Mouse (Mus musculus): ENCODE results near the gene Tfe3. TPM values are rescaled to one million over a fixed set of nuclear protein-coding genes. Genes with fewer than 3 reads are reported as not detected.

Gene Tfe3
- polyA plus RNA-seq, 1 experiment from 2014 or later = 19.1 TPM

DNA sequence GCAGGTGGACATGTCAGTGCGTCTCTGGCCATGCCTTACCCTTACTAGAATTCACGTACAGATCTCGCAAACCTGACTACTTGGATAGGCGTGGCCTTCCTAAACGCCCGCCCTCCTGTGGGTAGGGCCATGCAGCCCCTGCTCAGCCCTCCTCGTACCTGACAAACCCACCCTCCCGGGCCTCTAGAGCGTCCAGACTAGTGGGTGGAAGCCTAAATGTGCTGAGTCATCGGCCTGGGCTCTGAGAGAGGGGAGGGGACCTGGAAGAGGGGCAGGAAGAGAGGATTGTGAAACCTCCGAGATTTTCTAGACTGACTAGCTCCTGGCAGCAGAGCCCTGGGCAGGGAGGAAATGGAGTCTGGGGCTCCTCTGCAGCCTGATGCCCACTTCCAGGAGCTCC, 3.4 kb downstream of the Tfe3 start:
- Histone ChIP-seq H3K4me2 (ENCODE audit: low read depth, low read length) (peak overlapping the region; percentile 58), H3K4me3 (ENCODE audit: low read length) (peak overlapping the region; percentile 66), H3K27ac (ENCODE audit: low read length) (peak overlapping the region; percentile 4), H3K27me3 (ENCODE audit: control insufficient read depth, insufficient read depth, low read length) (no peaks in the 10 kb centered on the region), H3K9me3 (replicated peaks; ENCODE audit: control insufficient read depth, low read length) (no peaks in the 10 kb centered on the region), H3K9ac (ENCODE audit: low read length) (no peak overlapping the region), H3K36me3 (ENCODE audit: control insufficient read depth, insufficient read depth) (peaks cover 5% of the 10 kb centered on the region; the same call in 1 of the 2 replicates), H3K4me1 (ENCODE audit: control insufficient read depth, insufficient read depth, low read length) (peaks cover 11% of the 10 kb centered on the region)
- ATAC-seq (replicated peaks; ENCODE audit: extremely low read depth, insufficient read depth, low FRiP score) = no peak
- 15% methylated on average over 11 of the region's 11 CpGs for WGBS

DNA sequence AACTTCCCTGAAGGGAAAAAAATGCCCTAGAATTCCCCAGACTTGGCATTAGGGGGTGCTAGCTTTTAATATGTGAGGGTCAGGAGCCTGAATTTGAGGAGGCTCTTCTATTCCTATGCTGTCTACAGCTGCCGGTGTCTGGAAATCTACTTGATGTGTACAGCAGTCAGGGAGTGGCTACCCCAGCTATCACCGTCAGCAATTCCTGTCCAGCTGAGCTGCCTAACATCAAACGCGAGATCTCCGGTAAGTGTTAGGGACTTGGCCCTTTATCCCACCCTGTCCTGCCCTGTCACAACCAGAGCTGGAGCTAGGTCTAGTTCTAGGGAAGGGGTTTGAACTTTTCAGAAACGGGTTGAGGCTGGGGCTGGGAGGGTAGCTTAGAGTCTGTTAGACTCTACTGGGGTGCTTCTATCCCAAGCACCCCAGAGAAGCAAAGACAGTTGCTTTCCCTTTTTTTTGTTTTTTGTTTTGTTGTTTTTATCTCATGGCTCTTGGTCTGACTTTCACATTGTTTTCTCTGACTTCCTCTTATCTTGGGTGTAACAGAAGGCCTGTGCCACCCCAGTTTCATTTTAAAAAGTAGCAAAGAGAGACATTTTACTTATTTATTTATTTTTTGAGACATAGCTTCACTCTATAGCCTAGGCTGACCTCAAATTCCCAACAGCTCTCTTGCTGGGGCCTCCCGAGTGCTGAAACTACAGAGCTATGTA, 7.1 kb downstream of the Tfe3 start:
- no peak overlapping the region for H3K27ac ChIP-seq (ENCODE audit: low read length)
- H3K9me3 ChIP-seq (replicated peaks; ENCODE audit: control insufficient read depth, low read length) = no peaks in the 10 kb centered on the region
- ATAC-seq (replicated peaks; ENCODE audit: extremely low read depth, insufficient read depth, low FRiP score) = no peak
- H3K4me1 ChIP-seq (ENCODE audit: control insufficient read depth, insufficient read depth, low read length) = peaks cover 7% of the 10 kb centered on the region
- H3K4me3 ChIP-seq (ENCODE audit: low read length) = no peak overlapping the region
- no peak overlapping the region for H3K9ac ChIP-seq (ENCODE audit: low read length)
- H3K4me2 ChIP-seq (ENCODE audit: low read depth, low read length) = no peak overlapping the region
- 78% methylated on average over 7 of the region's 7 CpGs for WGBS
- H3K36me3 ChIP-seq (ENCODE audit: control insufficient read depth, insufficient read depth) = peaks cover 17% of the 10 kb centered on the region; the same call in 1 of the 2 replicates
- no peaks in the 10 kb centered on the region for H3K27me3 ChIP-seq (ENCODE audit: control insufficient read depth, insufficient read depth, low read length)

DNA sequence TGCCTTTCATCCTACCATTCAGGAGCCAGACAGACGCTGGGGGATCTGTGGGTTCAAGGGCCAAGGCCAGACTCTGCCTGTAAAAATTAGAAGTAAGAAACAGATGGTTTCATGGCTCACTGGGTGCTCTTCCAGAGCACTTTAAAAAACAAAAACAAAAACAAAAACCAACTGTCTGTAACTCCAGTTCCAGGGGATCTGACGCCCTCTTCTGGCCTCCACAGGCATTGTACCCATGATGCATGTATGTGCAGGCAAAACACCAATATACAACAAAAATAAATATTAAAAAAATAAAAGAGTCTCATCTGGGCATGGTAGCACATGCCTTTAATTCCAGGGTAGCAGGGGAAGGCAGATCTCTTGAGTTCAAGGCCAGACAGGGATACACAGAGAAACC, 10.4 kb downstream of the Tfe3 start:
- no peak overlapping the region for H3K4me3 ChIP-seq (ENCODE audit: low read length)
- H3K27ac ChIP-seq (ENCODE audit: low read length) = no peak overlapping the region
- H3K9ac ChIP-seq (ENCODE audit: low read length) = no peak overlapping the region
- no peaks in the 10 kb centered on the region for H3K4me1 ChIP-seq (ENCODE audit: control insufficient read depth, insufficient read depth, low read length)
- WGBS = 48% methylated on average over 2 of the region's 2 CpGs
- no peaks in the 10 kb centered on the region for H3K9me3 ChIP-seq (replicated peaks; ENCODE audit: control insufficient read depth, low read length)
- peaks cover 13% of the 10 kb centered on the region; the same call in 1 of the 2 replicates for H3K36me3 ChIP-seq (ENCODE audit: control insufficient read depth, insufficient read depth)
- ATAC-seq (replicated peaks; ENCODE audit: extremely low read depth, insufficient read depth, low FRiP score) = no peak
- no peaks in the 10 kb centered on the region for H3K27me3 ChIP-seq (ENCODE audit: control insufficient read depth, insufficient read depth, low read length)
- H3K4me2 ChIP-seq (ENCODE audit: low read depth, low read length) = no peak overlapping the region

DNA sequence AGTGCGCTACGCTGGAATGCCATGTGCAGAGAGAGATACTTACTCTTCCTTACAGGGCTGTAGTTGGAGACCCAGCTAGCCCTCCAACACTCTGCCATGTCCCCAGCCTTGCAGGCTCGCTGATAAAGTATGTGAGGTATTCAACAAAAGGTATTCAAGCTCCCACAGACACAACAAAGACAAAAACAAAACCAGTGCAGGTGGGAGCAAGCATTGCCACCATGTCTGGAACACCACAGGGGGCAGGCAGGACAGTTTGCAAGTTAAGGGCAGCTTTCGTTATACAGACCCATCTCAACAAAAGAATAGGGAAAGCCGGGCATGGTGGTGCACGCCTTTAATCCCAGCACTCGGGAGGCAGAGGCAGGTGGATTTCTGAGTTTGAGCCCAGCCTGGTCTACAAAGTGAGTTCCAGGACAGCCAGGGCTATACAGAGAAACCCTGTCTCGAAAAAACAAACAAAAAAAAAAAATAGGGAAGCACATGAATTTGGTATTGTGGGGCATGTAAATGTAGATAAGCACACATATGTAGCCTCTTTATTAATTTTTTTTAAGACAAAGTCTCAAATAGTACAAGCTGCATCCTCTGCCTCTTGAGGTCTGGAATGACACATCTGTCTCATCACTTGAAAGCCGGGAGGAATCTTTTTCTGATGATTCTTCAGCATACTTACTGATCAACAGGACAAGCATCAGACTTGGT, 13.3 kb downstream of the Tfe3 start:
- no peak for ATAC-seq (replicated peaks; ENCODE audit: extremely low read depth, insufficient read depth, low FRiP score)
- Histone ChIP-seq H3K4me1 (ENCODE audit: control insufficient read depth, insufficient read depth, low read length) (no peaks in the 10 kb centered on the region), H3K36me3 (ENCODE audit: control insufficient read depth, insufficient read depth) (peaks cover 11% of the 10 kb centered on the region; the same call in 1 of the 2 replicates), H3K4me2 (ENCODE audit: low read depth, low read length) (no peak overlapping the region), H3K4me3 (ENCODE audit: low read length) (no peak overlapping the region), H3K9ac (ENCODE audit: low read length) (no peak overlapping the region), H3K27me3 (ENCODE audit: control insufficient read depth, insufficient read depth, low read length) (no peaks in the 10 kb centered on the region), H3K27ac (ENCODE audit: low read length) (no peak overlapping the region), H3K9me3 (replicated peaks; ENCODE audit: control insufficient read depth, low read length) (no peaks in the 10 kb centered on the region)
- 71% methylated on average over 9 of the region's 9 CpGs for WGBS

DNA sequence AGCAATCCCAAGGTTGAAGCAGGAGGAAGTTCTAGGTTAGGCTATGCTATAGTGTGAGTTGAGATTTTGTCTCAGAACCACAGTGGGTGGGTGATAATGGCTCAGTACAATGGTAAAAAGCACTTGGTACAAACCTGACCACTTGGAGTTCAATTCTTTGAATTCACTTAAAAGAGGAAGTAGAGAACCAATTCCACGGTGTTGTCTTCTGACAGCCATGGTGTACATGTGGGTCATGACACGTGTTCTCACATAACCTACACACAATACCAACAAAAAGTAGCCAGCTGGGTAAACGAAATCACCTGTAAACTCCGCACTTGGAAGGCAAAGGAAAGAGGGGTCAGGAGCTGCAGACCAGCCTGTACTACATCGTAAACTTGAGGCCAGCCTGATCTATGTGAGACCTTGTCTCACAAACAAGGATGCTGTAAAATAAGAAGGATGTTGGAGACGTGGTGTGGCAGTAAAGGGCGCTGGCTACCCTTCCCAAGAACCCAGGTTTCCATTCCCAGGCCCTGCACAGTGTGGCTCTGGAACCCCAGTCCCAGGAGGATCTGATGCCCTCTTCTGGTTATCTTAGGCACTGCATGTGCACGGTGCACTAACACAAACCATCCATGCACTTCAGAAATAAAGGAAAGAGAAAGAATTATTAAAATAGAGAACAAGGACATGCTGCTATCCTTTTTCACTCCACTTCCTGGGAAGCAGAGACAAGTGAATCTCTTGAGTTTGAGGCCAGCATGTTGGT, 14.1 kb downstream of the Tfe3 start:
- no peak overlapping the region for H3K9ac ChIP-seq (ENCODE audit: low read length)
- H3K27ac ChIP-seq (ENCODE audit: low read length) = no peak overlapping the region
- no peaks in the 10 kb centered on the region for H3K4me1 ChIP-seq (ENCODE audit: control insufficient read depth, insufficient read depth, low read length)
- no peak for ATAC-seq (replicated peaks; ENCODE audit: extremely low read depth, insufficient read depth, low FRiP score)
- H3K27me3 ChIP-seq (ENCODE audit: control insufficient read depth, insufficient read depth, low read length) = no peaks in the 10 kb centered on the region
- no peaks in the 10 kb centered on the region for H3K9me3 ChIP-seq (replicated peaks; ENCODE audit: control insufficient read depth, low read length)
- H3K36me3 ChIP-seq (ENCODE audit: control insufficient read depth, insufficient read depth) = peaks cover 9% of the 10 kb centered on the region; the same call in 1 of the 2 replicates
- H3K4me3 ChIP-seq (ENCODE audit: low read length) = no peak overlapping the region
- H3K4me2 ChIP-seq (ENCODE audit: low read depth, low read length) = no peak overlapping the region
- WGBS = 46% methylated on average over 8 of the region's 8 CpGs

DNA sequence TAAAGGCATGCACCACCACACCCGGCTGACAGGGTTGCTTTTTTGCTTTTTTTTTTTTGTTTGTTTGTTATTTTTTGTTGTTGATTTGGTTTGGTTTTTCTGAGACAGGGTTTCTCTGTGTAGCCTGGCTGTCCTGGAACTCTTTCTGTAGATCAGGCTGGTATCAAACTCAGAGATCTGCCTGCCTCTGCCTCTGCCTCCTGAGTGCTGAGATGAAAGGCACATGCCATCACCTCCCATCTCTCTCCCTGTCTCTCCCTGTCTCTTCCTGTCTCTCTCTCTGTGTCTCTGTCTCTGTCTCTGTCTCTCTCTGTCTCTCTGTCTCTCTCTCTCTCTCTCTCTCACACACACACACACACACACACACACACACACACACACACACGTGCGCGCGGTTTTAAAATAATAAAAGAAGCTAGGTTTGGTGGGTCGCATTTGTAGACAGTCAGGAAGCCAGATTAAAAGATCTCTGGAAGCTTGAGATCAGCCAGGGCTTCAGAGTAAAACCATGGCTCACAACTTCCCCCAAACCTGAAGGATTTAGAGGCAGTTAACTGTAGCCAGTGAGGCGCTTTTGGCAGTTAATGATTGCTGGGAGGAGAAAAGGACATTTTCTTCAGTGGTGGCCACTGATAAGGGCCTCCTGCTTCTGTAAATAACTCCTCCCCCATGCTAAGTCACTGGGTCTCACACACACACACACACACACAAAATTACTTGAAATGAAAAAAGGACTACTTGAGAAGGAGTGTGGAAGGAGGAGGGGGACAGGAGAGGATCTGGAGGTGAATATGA, 16.3 kb downstream of the Tfe3 start:
- no peak for ATAC-seq (replicated peaks; ENCODE audit: extremely low read depth, insufficient read depth, low FRiP score)
- Histone ChIP-seq H3K27me3 (ENCODE audit: control insufficient read depth, insufficient read depth, low read length) (no peaks in the 10 kb centered on the region), H3K4me1 (ENCODE audit: control insufficient read depth, insufficient read depth, low read length) (no peaks in the 10 kb centered on the region), H3K4me3 (ENCODE audit: low read length) (no peak overlapping the region), H3K9me3 (replicated peaks; ENCODE audit: control insufficient read depth, low read length) (no peaks in the 10 kb centered on the region), H3K27ac (ENCODE audit: low read length) (no peak overlapping the region), H3K4me2 (ENCODE audit: low read depth, low read length) (no peak overlapping the region), H3K9ac (ENCODE audit: low read length) (no peak overlapping the region), H3K36me3 (ENCODE audit: control insufficient read depth, insufficient read depth) (0 out of 2 replicates have a peak, but pooled peaks cover 2% of the 10 kb centered on the region)
- 61% methylated on average over 7 of the region's 7 CpGs for WGBS

DNA sequence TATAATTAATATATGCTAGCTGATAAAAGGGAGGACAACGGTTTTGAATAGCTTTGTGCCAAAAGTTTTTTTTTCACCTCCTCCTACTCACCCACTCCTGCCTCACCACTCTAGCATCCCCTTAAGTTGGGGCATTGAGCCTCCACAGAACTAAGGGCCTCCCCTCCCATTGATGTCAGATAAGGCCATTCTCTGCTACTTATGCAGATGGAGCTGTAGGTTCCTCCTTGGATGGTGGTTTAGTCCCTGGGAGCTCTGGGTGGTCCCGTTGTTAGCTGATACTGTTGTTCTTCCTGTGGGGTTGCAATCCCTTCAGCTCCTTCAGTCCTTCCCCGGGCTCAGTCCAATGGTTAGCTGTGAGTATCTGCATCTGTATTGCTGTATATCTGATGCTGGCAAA, 16.9 kb downstream of the Tfe3 start:
- no peak overlapping the region for H3K4me3 ChIP-seq (ENCODE audit: low read length)
- no peak overlapping the region for H3K9ac ChIP-seq (ENCODE audit: low read length)
- H3K36me3 ChIP-seq (ENCODE audit: control insufficient read depth, insufficient read depth) = 0 out of 2 replicates have a peak, but pooled peaks cover 1% of the 10 kb centered on the region
- H3K4me2 ChIP-seq (ENCODE audit: low read depth, low read length) = no peak overlapping the region
- H3K27me3 ChIP-seq (ENCODE audit: control insufficient read depth, insufficient read depth, low read length) = no peaks in the 10 kb centered on the region
- WGBS = 16% methylated on average over 3 of the region's 3 CpGs
- no peak overlapping the region for H3K27ac ChIP-seq (ENCODE audit: low read length)
- ATAC-seq (replicated peaks; ENCODE audit: extremely low read depth, insufficient read depth, low FRiP score) = no peak
- H3K9me3 ChIP-seq (replicated peaks; ENCODE audit: control insufficient read depth, low read length) = no peaks in the 10 kb centered on the region
- H3K4me1 ChIP-seq (ENCODE audit: control insufficient read depth, insufficient read depth, low read length) = no peaks in the 10 kb centered on the region

DNA sequence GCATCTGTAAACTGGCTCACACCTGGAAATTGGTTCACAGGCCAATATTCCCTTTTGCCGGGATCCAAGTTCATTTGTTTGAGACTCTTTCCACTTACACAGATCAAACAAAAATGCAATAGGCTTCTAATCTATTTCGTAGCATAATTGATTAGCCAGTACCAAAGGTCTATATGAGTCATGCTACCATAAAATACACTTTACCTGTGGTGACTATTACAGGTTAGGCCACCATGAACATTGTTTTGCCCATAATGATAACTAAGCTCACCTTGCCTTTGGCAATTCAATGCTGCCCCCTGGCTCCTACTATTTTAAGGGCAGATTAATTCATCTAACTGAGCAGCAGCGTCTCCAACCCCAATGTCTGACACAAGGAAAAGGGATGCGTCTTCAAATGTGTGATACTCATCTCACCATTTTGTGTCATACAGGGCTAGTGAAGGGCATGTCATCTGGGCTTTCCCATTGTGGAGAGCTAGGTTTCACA, 20.3 kb downstream of the Tfe3 start:
- no peaks in the 10 kb centered on the region for H3K9me3 ChIP-seq (replicated peaks; ENCODE audit: control insufficient read depth, low read length)
- H3K9ac ChIP-seq (ENCODE audit: low read length) = no peak overlapping the region
- H3K4me3 ChIP-seq (ENCODE audit: low read length) = no peak overlapping the region
- no peak overlapping the region for H3K4me2 ChIP-seq (ENCODE audit: low read depth, low read length)
- H3K4me1 ChIP-seq (ENCODE audit: control insufficient read depth, insufficient read depth, low read length) = no peaks in the 10 kb centered on the region
- ATAC-seq (replicated peaks; ENCODE audit: extremely low read depth, insufficient read depth, low FRiP score) = no peak
- H3K27ac ChIP-seq (ENCODE audit: low read length) = no peak overlapping the region
- H3K36me3 ChIP-seq (ENCODE audit: control insufficient read depth, insufficient read depth) = no peaks in the 10 kb centered on the region
- H3K27me3 ChIP-seq (ENCODE audit: control insufficient read depth, insufficient read depth, low read length) = no peaks in the 10 kb centered on the region
- WGBS = 70% methylated on average over 4 of the region's 4 CpGs

Data from heart, embryonic 16.5 days (tissue).